Mouse (Mus musculus) adipocyte (in vitro differentiated cells): ENCODE data around the gene Zc3h7b.
A peak's percentile ranks its signal among the peaks of the same experiment; 100 is the strongest.
"Not testable (repeated sequence)": the region's sequence is repeated elsewhere in the genome, so short reads cannot be mapped to it uniquely, and the experiment has no call there.

Experiments
- DNase-seq: peaks from one replicate; pipeline ENCODE4 v3.0.0-alpha.2; 2016; ENCODE audit warnings: low spot score

The Zc3h7b gene

DNA sequence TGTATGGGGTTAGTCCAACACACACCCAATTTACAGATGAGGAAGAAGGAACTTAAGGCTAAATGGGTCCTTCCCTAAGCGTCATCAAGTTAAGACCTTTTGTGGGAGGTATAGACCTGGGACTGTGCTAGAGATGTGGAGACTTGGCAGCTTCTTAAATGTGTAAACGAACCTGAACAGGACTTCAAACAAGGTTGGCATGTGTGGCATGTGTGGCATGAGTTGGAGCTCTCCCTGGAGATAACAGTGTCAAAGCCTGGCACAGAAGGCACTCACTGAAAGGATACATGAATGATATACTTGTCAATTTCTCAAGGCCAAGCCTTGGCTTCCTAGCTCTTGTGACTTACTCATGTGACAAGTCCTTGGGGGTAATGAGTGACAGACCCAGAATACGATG lies 5.6 kb upstream of the Zc3h7b start:
- no peak for DNase-seq

- no peak for DNase-seq
Observed at GRCm38 (mm10) chr15:81739924-81740323, 4.9 kb upstream of the Zc3h7b start.

DNA sequence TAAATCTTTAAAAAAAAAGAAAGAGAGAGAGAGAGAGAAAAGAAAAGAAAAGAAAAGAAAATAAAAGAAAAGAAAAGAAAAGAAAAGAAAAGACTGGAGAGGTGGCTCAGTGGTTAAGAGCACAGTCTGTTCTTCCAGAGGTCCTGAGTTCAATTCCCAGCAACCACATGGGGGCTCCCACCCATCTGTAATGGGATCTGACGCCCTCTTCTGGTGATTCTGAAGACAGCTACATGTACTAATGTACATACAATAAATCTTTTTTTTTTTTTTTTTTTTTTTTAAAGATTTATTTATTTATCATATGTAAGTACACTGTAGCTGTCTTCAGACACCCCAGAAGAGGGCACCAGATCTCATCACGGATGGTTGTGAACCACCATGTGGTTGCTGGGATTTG lies 2.5 kb upstream of the Zc3h7b start:
- DNase-seq, result not testable (repeated sequence)

GRCm38 (mm10) chr15:81745601-81746114 lies 801 bp downstream of the Zc3h7b start:
- peak; percentile 24 for DNase-seq

DNA sequence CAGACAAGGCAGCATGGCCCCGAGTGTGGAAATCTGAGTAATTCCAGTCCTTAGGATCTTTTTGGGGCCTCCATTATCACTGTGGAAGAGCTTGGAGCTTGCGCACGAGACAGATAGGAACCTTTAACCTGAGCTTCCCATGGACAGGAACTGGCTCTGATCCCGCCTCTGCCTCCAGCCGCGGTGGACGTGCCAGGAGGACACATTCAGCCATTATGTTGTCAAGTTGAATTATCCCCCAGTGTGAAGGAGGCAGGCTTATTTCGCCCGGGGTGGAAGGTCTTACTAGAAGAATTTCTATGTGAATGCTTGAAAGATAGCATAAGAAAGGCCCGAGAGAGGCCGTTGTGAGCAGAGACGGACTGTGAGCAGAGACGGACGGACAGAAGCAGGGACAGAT lies 4.9 kb downstream of the Zc3h7b start:
- DNase-seq, result no peak

GRCm38 (mm10) chr15:81753669-81754068 lies 8.8 kb downstream of the Zc3h7b start:
- no peak for DNase-seq

GRCm38 (mm10) chr15:81758701-81759100 lies 13.8 kb downstream of the Zc3h7b start:
- peak; percentile 82 for DNase-seq

DNA sequence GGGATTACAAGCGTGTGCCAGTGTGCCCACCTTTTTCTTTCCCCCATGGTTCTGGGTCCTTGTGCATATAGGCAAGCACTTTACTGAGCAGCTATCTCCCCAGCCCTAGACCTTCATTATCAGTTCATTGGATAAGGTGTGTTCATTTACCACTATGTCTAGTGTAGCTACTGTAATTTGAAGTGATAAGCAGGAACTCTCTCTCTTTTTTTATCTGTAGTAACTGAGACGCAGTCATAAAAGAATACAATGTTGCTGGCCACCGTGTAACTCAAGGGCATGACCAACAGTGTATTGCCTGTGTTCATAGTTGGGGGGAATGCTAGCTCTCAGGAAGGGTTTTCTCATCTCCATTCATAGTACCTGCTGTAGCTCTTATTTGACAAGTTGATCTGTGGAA lies 14.7 kb downstream of the Zc3h7b start:
- no peak for DNase-seq

DNA sequence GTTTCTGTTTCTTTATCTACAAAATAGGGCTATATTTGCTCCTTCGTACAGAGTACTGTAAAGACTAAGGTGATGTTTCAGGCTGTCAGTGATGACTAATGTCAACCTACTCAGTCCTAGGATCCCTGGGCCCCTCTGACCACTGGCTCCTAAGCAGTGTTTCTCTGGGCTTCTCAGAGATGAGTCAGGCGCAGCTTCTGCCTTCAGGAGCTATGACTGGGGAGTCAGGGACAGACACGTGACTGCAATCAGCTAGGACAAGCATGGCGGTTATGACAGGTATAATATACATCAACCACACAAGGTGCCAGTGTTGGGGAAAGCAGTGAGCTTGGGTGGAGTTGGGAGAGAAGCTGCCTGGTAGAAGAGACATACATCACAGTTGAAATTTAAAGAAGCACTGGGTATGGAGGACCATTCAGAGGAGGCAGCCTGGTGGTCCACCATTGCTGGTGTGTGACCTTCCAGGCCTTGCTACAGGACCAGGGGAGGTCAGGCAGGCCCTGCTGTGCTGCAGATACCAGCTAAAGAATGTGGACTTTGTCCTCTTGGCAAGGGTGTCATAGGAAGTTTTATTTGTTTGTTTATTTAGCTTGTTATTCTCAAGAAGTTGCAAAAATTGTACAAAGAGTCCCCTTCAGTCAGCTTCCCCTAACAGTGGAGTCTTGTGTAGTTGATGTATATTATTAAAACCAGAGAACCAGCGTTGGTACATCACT lies 15.7 kb downstream of the Zc3h7b start:
- DNase-seq, result peak; percentile 26

GRCm38 (mm10) chr15:81761381-81761780 lies 16.5 kb downstream of the Zc3h7b start:
- no peak for DNase-seq

- no peak for DNase-seq
Observed at GRCm38 (mm10) chr15:81761959-81762358, 17.1 kb downstream of the Zc3h7b start.

GRCm38 (mm10) chr15:81764573-81764972 lies 19.7 kb downstream of the Zc3h7b start:
- DNase-seq, result no peak

- no peak for DNase-seq
Observed at GRCm38 (mm10) chr15:81765651-81766050, 20.8 kb downstream of the Zc3h7b start.

- DNase-seq, result no peak
Observed at GRCm38 (mm10) chr15:81766439-81766838, 21.6 kb downstream of the Zc3h7b start.

DNA sequence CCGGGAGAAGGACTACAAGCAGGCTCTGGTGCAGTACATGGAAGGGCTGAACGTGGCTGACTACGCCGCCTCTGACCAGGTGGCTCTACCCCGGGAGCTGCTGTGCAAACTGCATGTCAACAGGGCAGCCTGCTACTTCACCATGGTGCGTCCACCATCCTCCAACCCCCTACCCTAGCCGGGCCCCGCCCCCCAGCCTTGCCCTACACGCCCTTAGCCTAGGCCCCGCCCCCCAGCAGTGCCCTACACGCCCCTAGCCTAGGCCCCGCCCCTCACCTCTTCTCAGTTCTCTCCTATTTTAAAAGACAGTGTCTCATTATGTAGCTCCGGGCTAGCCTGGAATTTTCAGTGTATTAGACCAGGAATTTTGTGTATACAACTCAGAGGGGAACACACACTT lies 24.2 kb downstream of the Zc3h7b start:
- no peak for DNase-seq

- no peak for DNase-seq
Observed at GRCm38 (mm10) chr15:81772431-81773120, 27.7 kb downstream of the Zc3h7b start.

DNA sequence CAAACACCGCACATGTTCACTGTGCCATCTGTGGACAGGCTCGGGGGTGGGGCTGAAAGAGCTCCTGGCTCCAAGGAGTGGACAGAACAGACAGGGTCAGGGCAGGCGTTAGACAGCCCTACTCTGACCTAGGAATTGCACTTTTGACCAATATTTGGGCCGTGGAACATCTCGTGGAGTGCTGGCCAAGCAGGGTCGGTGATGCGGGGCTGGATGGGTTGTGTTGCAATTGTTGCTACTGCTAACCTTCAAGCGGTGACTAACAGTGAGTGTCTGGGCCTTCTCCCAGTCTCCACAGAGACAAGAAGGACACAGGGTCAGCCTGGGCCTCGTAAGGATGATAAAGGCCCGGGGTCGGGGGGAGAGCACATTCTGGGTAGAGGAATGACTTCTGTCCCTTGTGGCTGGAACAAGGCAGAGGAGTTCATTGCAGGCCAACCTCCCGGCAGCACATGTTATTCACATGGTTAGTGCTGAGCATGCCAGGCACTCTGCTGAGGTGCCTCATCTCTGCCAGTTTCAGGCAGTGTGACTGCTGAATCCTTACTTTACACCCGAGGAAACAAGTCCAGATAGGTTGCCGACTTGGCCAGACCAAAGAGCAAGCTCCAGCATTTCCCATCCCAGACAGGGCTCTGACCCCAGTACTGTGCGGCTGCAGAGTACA lies 29.8 kb downstream of the Zc3h7b start:
- DNase-seq, result peak; percentile 76

DNA sequence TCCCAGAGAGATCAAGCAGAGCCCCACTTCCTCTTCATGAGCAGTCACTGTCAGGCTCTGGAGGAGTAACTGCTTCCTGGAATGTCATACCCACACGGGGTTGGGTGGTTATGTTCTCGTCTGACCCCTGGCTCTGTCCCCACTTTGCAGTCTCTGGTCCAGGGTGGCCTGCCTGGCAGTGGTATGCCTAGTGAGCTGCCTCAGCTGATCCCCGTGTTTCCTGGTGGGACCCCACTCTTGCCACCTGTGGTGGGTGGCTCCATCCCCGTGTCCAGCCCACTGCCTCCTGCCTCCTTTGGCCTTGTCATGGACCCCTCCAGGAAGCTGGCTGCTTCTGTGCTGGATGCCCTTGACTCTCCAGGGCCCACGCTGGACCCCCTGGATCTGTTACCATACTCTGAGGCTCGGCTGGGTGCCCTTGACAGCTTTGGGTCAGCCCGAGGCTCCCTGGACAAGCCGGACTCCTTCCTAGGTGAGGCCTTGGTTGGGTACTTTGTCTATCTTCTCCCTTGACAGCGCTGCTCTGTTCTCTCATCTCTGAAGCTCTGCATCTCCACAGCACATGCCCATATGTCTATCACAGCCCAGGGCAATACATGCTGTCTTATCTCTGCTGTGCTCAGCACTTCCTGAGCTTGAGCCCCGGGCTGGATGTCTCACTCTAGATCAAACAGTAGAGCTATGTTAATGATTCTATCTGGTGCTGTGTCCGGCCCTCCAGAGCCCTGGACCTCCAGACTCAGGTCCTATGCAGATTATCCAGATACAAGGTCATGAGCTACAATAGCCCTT lies 32.0 kb downstream of the Zc3h7b start:
- no peak for DNase-seq

DNA sequence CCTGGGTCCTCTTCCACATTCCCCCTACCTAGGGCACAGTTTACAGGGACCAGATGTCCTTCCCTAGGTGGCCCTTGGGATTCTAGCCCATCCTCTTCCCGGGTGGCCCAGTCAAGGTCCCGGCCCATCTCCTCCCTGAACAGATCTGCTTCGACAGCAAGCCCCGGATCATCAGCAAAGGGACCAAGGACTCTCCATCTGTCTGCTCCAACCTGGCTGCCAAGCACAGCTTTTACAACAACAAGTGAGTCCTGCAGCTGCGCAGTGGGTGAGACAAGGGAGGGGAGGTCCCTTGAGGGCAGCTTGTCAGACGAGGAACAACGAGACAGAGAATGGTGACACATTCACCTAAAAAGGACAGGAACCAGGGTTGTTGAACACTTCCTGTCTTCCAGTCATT lies 37.0 kb downstream of the Zc3h7b start:
- no peak for DNase-seq

- DNase-seq, result no peak
Observed at GRCm38 (mm10) chr15:81784762-81785161, 39.9 kb downstream of the Zc3h7b start.

DNA sequence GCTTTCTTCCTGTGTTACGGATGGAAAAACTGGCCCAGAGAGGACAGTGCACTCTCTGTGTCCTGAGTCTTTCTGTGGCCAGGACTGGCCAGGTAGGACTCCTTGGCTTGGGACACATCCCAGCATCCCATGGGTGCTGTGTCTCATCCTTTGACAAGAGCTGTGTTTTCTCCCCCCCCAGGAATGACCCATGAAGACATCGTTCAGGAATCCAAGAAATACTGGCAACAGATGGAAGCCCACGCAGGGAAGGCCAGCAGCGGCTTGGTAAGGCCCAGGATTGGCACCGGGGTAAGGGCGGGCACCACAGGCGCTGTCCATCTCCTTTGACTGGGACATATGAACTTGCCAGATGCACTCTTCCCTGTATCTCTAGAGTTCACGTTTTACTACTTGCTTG lies 40.8 kb downstream of the Zc3h7b start:
- DNase-seq, result no peak

DNA sequence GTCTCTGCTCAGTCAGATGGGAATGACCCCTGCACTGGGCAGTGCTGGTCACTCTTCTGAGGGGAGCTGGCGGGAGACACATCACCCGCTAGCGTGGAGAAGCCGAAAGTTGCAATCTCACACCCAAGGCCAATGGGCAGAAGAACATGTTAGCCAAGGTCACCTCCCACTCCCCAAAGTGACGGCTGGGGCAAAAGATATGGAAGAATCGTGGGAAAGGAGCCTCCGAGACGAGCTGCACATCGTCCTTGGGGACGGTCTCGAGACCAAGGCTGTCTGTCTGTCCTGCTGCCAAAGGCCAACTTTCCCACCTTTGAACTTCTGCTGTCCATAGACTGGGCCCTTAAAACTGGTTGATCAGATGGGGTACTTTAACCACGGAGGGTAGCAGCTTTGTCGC lies 42.7 kb downstream of the Zc3h7b start:
- no peak for DNase-seq
